Mouse (Mus musculus) erythroblast, embryonic 14.5 days (primary cell): ENCODE measurements around the gene Slc6a17. TPM values are rescaled to one million over a fixed set of nuclear protein-coding genes. Genes with fewer than 3 reads are reported as not detected.

Experiments
- H3K27me3 ChIP-seq: 2 replicates; pipeline ENCODE4 v1.6.1; 2012; ENCODE audit warnings: inconsistent platforms; ENCODE audit not compliant: control insufficient read depth
- H3K36me3 ChIP-seq: 2 replicates; pipeline ENCODE4 v1.6.1; 2012; ENCODE audit warnings: mild to moderate bottlenecking, inconsistent platforms; ENCODE audit not compliant: control insufficient read depth
- H3K4me1 ChIP-seq: 2 replicates; pipeline ENCODE4 v1.6.1; 2012; ENCODE audit warnings: inconsistent platforms; ENCODE audit not compliant: control insufficient read depth
- H3K4me3 ChIP-seq: replicated peaks from 2 replicates; pipeline ENCODE3; 2012; ENCODE audit warnings: moderate library complexity, mild to moderate bottlenecking, inconsistent platforms
- H3K9me3 ChIP-seq: 2 replicates; pipeline ENCODE4 v1.6.1; 2012; ENCODE audit warnings: low read length, inconsistent platforms, mixed read lengths; ENCODE audit not compliant: control insufficient read depth
- GATA1 ChIP-seq: IDR thresholded peaks from 2 replicates; pipeline ENCODE4 v1.6.1; 2012; ENCODE audit warnings: low read length, inconsistent platforms, mixed read lengths
- TAL1 ChIP-seq: IDR thresholded peaks from 3 replicates; pipeline ENCODE4 v1.6.1; 2012; ENCODE audit warnings: low read length, inconsistent platforms, mixed read lengths
- polyA plus RNA-seq: library from polyadenylated mRNA; stranded (reverse); fragments of >175 nt; gene quantifications from 2 replicates; pipeline ENCODE4 v1.2.3, GENCODE M21; 2012

Slc6a17 gene
- polyA plus RNA-seq = not detected in 2 replicates

DNA sequence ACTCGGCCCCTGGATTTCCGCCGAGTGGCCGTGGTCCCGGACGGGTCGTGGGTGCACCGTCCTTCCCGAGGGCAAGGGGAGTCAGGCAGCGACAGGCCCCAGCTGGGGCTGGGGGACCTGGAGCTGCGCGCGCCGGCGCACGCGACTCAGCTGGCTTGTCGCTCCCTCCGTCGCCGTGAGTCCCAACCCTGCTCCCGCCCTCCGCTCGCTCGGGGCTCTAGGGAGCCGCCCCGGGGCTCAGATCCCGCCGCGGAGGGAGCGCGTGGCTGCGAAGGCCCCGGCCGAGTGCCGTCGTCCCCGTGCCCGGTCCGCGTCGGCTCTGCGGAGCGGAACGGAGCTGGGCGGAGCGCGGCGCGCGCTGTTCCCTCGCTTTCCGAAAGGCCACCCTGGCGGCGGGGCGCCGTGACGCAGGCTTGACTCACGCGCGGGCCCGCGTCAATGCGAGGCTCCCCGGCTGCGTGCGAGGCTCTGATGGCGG is at the start of gene Slc6a17:
Slc6a17 (minus strand) TSS at position 388 of the 478 bp plus-strand sequence.
- Histone ChIP-seq H3K4me1 (no peaks in the 10 kb centered on the region), H3K4me3 (no peak within 1 kb of the TSS), H3K36me3 (no peaks in the 10 kb centered on the region), H3K9me3 (no peaks in the 10 kb centered on the region), H3K27me3 (peaks cover 46% of the 10 kb centered on the region)
- TF ChIP-seq TAL1 (no peak), GATA1 (no peak)

GRCm38 (mm10) chr3:107565331-107565730 is 47.5 kb upstream of the Slc6a17 start:
- H3K4me1 ChIP-seq = no peaks in the 10 kb centered on the region
- no peaks in the 10 kb centered on the region for H3K9me3 ChIP-seq
- H3K27me3 ChIP-seq = peaks cover 21% of the 10 kb centered on the region
- no peaks in the 10 kb centered on the region for H3K36me3 ChIP-seq
- H3K4me3 ChIP-seq = no peak overlapping the region
- no peak for TF ChIP-seq GATA1
- no peak for TF ChIP-seq TAL1

DNA sequence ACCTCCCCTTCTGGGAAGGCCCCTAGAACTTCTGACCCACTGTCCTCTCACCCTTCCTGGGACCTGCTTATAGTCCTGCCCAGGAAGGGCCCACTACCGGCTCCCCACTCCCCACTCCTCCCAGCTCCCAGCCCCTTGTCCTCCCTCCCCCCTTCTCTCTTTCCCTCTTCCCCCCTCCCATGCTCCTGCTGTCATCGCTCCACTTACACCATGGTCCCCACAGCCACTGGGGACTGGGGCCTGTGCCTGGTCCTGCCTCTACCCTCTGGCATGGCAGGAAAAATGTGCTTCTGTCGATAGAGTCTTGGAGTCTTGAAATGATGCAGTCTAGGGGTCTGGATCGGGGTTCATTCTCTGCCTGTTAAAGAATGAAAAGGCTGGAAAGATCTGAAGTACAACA is 46.1 kb upstream of the Slc6a17 start:
- Histone ChIP-seq H3K9me3 (no peaks in the 10 kb centered on the region), H3K4me1 (no peaks in the 10 kb centered on the region), H3K4me3 (no peak overlapping the region), H3K27me3 (peaks cover 18% of the 10 kb centered on the region), H3K36me3 (no peaks in the 10 kb centered on the region)
- TF ChIP-seq TAL1 = no peak
- TF ChIP-seq GATA1 = no peak

DNA sequence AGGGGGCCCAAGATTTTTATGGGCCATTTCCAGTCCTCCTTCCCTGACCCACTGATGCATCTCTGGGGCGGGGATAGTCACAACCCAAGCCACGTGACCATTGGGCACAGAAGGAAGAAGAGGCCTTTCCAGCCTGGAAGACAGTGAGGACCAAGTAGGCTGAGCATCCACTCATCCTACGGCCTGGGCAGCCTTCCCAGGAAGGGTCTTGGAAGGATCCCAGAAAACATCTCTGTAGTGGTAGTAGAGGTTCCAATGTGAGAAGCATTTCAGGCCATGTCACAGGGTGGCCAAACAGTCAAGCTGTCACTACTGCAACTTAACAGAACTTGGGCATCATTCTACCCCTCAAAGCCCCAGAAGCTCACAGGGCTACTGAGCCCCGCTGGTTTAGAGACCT is 44.8 kb upstream of the Slc6a17 start:
- no peaks in the 10 kb centered on the region for H3K4me1 ChIP-seq
- no peaks in the 10 kb centered on the region for H3K9me3 ChIP-seq
- no peak for TF ChIP-seq TAL1
- TF ChIP-seq GATA1 = no peak
- H3K27me3 ChIP-seq = peaks cover 8% of the 10 kb centered on the region
- no peak overlapping the region for H3K4me3 ChIP-seq
- H3K36me3 ChIP-seq = no peaks in the 10 kb centered on the region

DNA sequence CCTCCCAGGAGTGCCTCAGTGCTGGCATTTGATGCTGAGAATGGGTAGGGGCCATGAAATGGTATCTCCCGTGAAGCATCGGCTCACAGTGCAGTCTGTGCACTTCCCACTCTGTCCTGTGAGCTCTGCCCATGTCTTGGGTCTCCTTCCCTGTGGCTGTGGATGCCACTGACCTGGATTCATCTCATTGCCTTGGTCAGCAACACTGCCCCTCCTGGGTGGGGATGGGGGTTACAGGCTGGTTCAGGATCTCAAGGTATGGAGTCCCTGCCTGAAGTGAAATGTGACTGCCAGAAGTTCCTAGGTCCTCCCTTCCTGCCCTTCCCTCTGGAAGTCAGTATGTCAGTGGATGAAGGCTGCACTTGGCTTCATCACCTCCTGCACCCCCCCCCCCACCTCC is 44.3 kb upstream of the Slc6a17 start:
- TF ChIP-seq GATA1 (no peak), TAL1 (no peak)
- no peaks in the 10 kb centered on the region for H3K36me3 ChIP-seq
- peaks cover 5% of the 10 kb centered on the region for H3K27me3 ChIP-seq
- no peaks in the 10 kb centered on the region for H3K9me3 ChIP-seq
- no peaks in the 10 kb centered on the region for H3K4me1 ChIP-seq
- no peak overlapping the region for H3K4me3 ChIP-seq

DNA sequence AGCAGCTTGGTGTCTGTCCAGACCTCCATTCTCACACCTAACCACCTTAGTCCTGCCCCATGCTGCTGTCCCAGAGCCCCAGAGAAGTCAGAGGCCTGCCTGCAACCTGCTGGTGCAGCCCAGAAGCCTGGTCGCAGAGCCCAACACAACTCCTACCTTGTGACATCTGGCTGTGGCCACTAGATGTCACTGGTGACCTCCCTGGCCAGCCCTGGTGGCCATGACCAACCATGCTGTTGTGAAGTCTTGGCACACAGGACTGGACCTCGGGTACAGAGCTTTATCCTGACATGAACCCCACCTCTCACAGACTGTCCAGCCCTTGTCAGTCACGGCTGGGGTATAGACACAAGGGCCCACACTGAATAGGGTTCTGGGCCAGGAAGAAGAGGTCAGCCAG is 41.4 kb upstream of the Slc6a17 start:
- no peaks in the 10 kb centered on the region for H3K9me3 ChIP-seq
- TF ChIP-seq TAL1 (no peak), GATA1 (no peak)
- H3K27me3 ChIP-seq = no peaks in the 10 kb centered on the region
- H3K36me3 ChIP-seq = no peaks in the 10 kb centered on the region
- no peak overlapping the region for H3K4me3 ChIP-seq
- H3K4me1 ChIP-seq = no peaks in the 10 kb centered on the region

DNA sequence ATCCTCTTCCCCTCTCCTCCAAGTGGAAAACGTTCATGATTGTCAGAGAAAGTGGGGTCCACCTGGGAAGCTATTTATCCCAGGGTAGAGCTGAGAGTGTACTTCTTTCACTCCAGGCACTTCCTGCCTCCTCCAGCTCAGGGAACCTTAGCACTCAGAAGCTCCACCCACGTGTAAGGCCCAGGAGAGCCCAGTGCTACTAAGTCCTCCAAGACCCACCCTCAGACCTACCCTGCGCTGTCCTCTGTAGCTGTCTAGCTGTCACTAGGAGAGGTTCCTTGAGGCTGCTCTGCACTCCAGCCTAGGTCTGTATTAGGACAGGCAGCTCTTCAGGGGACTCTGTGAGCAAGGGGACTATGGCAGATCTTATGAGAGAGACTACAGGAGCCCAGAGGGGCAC is 40.9 kb upstream of the Slc6a17 start:
- Histone ChIP-seq H3K4me1 (no peaks in the 10 kb centered on the region), H3K4me3 (no peak overlapping the region), H3K27me3 (no peaks in the 10 kb centered on the region), H3K9me3 (no peaks in the 10 kb centered on the region), H3K36me3 (no peaks in the 10 kb centered on the region)
- TF ChIP-seq TAL1 = no peak
- TF ChIP-seq GATA1 = no peak

DNA sequence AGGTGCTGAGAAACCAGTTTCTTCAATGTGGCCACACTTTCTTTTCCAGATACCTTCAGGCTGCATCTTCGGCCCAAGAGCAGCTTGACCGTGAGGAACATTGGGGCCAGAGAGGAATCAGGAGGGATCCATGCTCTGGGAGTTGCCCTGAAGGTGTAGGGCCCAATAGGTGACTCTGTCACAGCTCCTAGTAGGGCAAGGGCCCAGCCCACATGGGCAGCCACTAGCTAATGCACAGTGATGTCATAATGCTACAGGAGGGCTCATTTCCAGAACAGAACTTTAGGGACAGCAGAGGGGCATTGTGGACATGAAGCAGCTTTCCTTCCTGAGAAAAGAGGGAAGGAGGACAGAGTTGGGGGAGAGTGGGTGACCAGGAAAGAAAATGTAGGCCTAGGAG is 37.0 kb upstream of the Slc6a17 start, which contains the start of gene Ubl4b:
Ubl4b (minus strand) TSS at position 232 of the 400 bp plus-strand sequence.
- no peaks in the 10 kb centered on the region for H3K36me3 ChIP-seq
- H3K27me3 ChIP-seq = no peaks in the 10 kb centered on the region
- TF ChIP-seq TAL1 = no peak
- no peak for TF ChIP-seq GATA1
- no peaks in the 10 kb centered on the region for H3K4me1 ChIP-seq
- no peaks in the 10 kb centered on the region for H3K9me3 ChIP-seq
- no peak within 1 kb of the TSS for H3K4me3 ChIP-seq

- H3K27me3 ChIP-seq = no peaks in the 10 kb centered on the region
- H3K4me3 ChIP-seq = no peak overlapping the region
- H3K36me3 ChIP-seq = no peaks in the 10 kb centered on the region
- no peaks in the 10 kb centered on the region for H3K4me1 ChIP-seq
- no peaks in the 10 kb centered on the region for H3K9me3 ChIP-seq
- TF ChIP-seq GATA1 (no peak), TAL1 (no peak)
Observed at GRCm38 (mm10) chr3:107550409-107551049, 32.7 kb upstream of the Slc6a17 start.

DNA sequence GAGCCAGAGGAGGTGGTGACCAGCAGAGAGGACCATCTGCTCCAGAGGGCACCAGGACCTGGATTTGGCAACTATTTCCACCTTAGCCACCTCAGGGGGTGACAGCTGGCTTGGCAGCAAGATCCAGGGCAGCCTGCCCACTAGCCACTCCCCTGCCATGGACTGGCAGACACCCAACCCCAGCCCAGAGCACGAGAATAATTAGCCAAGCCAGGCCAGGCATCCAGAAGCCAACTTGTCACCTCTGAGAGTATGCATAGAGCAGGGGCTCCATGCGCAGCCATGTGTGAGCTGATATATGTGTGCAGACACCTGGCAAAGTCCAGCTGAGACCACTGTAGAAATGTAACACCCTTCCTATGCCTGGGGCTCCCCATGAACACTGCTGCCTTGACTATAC is 29.1 kb upstream of the Slc6a17 start:
- TF ChIP-seq GATA1 = no peak
- no peak for TF ChIP-seq TAL1
- Histone ChIP-seq H3K9me3 (no peaks in the 10 kb centered on the region), H3K27me3 (no peaks in the 10 kb centered on the region), H3K36me3 (no peaks in the 10 kb centered on the region), H3K4me3 (no peak overlapping the region), H3K4me1 (no peaks in the 10 kb centered on the region)
